Mouse (Mus musculus) limb, embryonic 14.5 days (tissue): Measurements from ENCODE around the gene Gmds. TPM values are rescaled to one million over a fixed set of nuclear protein-coding genes. Genes with fewer than 3 reads are reported as not detected.
A peak's percentile ranks its signal among the peaks of the same experiment; 100 is the strongest.

Experiments
- ATAC-seq: fragments of 200-750 bp; cut with Nextera tagmentation; 2 replicates; pipeline ENCODE4 v1.8.0; 2017; ENCODE audit warnings: low read depth, moderate number of reproducible peaks, moderate TSS enrichment; ENCODE audit not compliant: low FRiP score
- DNase-seq: peaks from one replicate; pipeline ENCODE4 v3.0.0-alpha.2; 2015; ENCODE audit warnings: low spot score
- H3K27ac ChIP-seq: fragments of 300-500 bp; sonication (generic); replicated peaks from 2 replicates; pipeline ENCODE4 v1.5.1; 2014; ENCODE audit warnings: low read depth, mild to moderate bottlenecking, low read length, moderate library complexity, mixed read lengths
- H3K27me3 ChIP-seq: fragments of 300-500 bp; sonication (generic); 2 replicates; pipeline ENCODE4 v1.6.1; 2014; ENCODE audit warnings: low read length, mixed read lengths; ENCODE audit not compliant: control insufficient read depth, insufficient read depth
- H3K36me3 ChIP-seq: fragments of 300-500 bp; sonication (generic); 2 replicates; pipeline ENCODE4 v1.6.1; 2014; ENCODE audit warnings: mild to moderate bottlenecking, low read length, moderate library complexity, mixed read lengths; ENCODE audit not compliant: control insufficient read depth, insufficient read depth
- H3K4me1 ChIP-seq: fragments of 300-500 bp; sonication (generic); 2 replicates; pipeline ENCODE4 v1.6.1; 2014; ENCODE audit warnings: antibody characterized with exemption, low read length, mixed read lengths; ENCODE audit not compliant: control insufficient read depth, insufficient read depth
- H3K4me2 ChIP-seq: fragments of 300-500 bp; sonication (generic); replicated peaks from 2 replicates; pipeline ENCODE4 v1.6.1; 2014; ENCODE audit warnings: low read depth, mild to moderate bottlenecking, low read length, moderate library complexity; ENCODE audit not compliant: severe bottlenecking
- H3K4me3 ChIP-seq: fragments of 300-500 bp; sonication (generic); replicated peaks from 2 replicates; pipeline ENCODE4 v1.5.1; 2014; ENCODE audit warnings: low read length
- H3K9ac ChIP-seq: fragments of 300-500 bp; sonication (generic); 2 replicates; pipeline ENCODE4 v1.6.1; 2014; ENCODE audit warnings: mild to moderate bottlenecking, low read depth, low read length, moderate library complexity; ENCODE audit not compliant: severe bottlenecking
- H3K9me3 ChIP-seq: fragments of 300-500 bp; sonication (generic); 2 replicates; pipeline ENCODE4 v1.6.1; 2016; ENCODE audit warnings: low read length; ENCODE audit not compliant: control insufficient read depth
- POLR2A ChIP-seq: fragments of 200-500 bp; IDR thresholded peaks from 2 replicates; pipeline ENCODE4 v1.8.0; 2012; ENCODE audit warnings: inconsistent platforms, mild to moderate bottlenecking, moderate library complexity, borderline replicate concordance; ENCODE audit not compliant: insufficient read depth, insufficient read length; ENCODE audit errors: extremely low read depth
- WGBS: fragments of 180-500 bp; shearing (Covaris S2); extraction: QIAGEN DNeasy Blood & Tissue Kit; methylation state at CpG from one replicate; pipeline ENCODE4 v1.1.7; 2014; 5-methylcytosine and 5-hydroxymethylcytosine counted together
- polyA plus RNA-seq, 2 experiments: library from polyadenylated mRNA; depleted of rRNA in 1 of 2; stranded (reverse) in 1 of 2; unstranded in 1 of 2; fragments of >200 nt; fragmentation: Nextera tagmentation in 1 of 2; extraction: Ambion mirVana in 1 of 2; gene quantifications; 2 replicates each; pipeline versions ENCODE4 v1.2.1 to v1.2.3; 2012 to 2014

Gmds gene
- polyA plus RNA-seq, 2 experiments, result 31.6 to 39.9 TPM

DNA sequence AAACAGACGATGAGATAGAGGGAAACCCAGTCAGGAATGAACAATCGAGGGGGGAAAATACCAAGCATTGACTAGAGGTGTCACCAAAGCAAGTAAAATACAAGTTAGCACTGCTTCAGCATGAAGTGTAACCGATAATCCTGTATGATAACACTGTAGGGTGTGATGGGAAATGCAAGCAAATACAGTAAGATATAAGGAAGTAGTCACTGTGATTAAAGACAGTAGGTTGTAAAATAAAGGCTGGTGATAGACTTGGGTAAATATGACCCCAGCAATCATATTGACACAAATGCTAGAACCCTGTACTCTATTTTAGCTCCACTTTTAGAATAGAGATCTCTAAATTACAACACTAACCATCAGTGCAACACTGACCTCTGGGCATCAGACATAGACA, 21.2 kb downstream of the Gmds start:
- ATAC-seq, result no peak
- 87% methylated on average over 3 of the region's 3 CpGs for WGBS

DNA sequence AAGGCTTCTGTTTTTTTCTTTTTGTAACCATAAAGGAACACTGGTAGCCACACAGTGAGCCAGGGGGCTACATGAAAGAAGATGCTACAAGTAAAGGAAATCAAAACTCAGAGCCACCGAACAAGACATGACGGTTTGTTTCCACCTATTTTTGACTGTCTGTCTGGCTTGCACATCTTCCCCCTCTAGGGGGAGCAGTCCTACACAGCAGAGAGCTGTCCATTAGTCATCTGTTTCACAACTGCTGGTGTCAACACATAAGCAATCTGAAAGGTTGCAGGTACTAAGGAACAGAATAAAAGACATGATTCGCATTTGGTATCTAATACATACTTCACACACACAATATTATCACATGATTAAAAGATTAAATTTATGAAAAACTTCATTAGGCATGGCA, 25.9 kb downstream of the Gmds start:
- no peak for ATAC-seq
- 77% methylated on average over 3 of the region's 3 CpGs for whole genome bisulfite sequencing
- peak; percentile 40 for DNase-seq

More for the DNA sequence above, 21.2 kb downstream of the Gmds start:
- Histone ChIP-seq H3K27ac (no peak overlapping the region), H3K9me3 (no peaks in the 10 kb centered on the region), H3K36me3 (no peaks in the 10 kb centered on the region), H3K4me1 (no peaks in the 10 kb centered on the region; the same call in 1 of the 2 replicates), H3K27me3 (no peaks in the 10 kb centered on the region), H3K4me3 (no peak overlapping the region), H3K9ac (no peak overlapping the region), H3K4me2 (no peak overlapping the region)
- no peak for TF ChIP-seq POLR2A
- no peak for DNase-seq

DNA sequence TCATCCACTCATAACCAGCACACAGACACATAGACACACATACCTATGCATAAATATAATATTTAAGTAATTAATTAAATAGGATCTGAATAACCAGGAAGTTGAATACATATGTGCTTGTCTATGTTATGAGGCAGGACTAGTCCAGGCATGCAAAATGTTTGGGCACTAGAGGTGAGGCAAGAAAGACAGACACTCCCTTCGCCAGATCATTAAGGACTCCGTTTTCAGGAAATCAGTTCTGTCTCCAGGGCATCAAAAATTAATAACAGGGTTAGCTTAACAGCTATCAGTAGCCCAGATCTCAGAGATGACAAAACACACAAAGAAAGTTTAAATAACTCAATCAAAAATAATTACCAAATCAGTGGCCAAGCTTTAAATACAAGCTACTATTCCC, 27.1 kb downstream of the Gmds start:
- no peak overlapping the region for H3K27ac ChIP-seq
- no peaks in the 10 kb centered on the region for H3K9me3 ChIP-seq
- no peaks in the 10 kb centered on the region for H3K36me3 ChIP-seq
- H3K9ac ChIP-seq, result no peak overlapping the region
- WGBS, result 72% methylated on average over 2 of the region's 2 CpGs
- H3K4me1 ChIP-seq, result peaks cover 3% of the 10 kb centered on the region; the same call in 1 of the 2 replicates
- no peaks in the 10 kb centered on the region for H3K27me3 ChIP-seq
- H3K4me3 ChIP-seq, result no peak overlapping the region
- ATAC-seq (no peak), DNase-seq (no peak)
- no peak for TF ChIP-seq POLR2A
- H3K4me2 ChIP-seq, result no peak overlapping the region

More for the DNA sequence above, 25.9 kb downstream of the Gmds start:
- no peaks in the 10 kb centered on the region for H3K4me1 ChIP-seq
- no peak overlapping the region for H3K4me3 ChIP-seq
- H3K4me2 ChIP-seq, result no peak overlapping the region
- no peaks in the 10 kb centered on the region for H3K9me3 ChIP-seq
- no peak for TF ChIP-seq POLR2A
- H3K27ac ChIP-seq, result no peak overlapping the region
- H3K9ac ChIP-seq, result no peak overlapping the region
- no peaks in the 10 kb centered on the region for H3K27me3 ChIP-seq
- no peaks in the 10 kb centered on the region for H3K36me3 ChIP-seq

DNA sequence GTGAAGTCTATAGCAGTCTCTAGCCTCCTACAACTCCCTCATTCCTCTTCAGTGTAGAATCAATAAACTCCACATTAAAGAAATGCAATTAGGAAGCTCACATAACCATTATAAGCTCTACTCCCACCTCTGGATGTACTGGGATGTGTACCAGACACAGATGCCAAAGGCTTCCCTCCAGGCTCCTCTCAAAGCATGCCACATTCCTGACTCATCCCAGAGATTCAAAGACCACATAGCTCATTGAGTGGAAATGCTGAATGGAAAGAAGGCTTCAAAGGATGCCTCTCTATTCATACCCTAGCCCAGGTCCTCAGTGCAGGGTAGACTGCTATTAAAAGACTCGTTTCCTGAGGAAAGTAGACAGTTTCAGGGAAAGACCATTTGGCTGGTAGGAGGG, 40.1 kb downstream of the Gmds start:
- Histone ChIP-seq H3K4me1 (peaks cover 7% of the 10 kb centered on the region; the same call in 1 of the 2 replicates), H3K27me3 (no peaks in the 10 kb centered on the region), H3K27ac (no peak overlapping the region), H3K9me3 (no peaks in the 10 kb centered on the region), H3K36me3 (no peaks in the 10 kb centered on the region), H3K4me2 (no peak overlapping the region), H3K9ac (no peak overlapping the region), H3K4me3 (no peak overlapping the region)
- TF ChIP-seq POLR2A, result no peak
- ATAC-seq (no peak), DNase-seq (peak; percentile 7)
- WGBS, result 4% methylated on average over 1 of the region's 1 CpGs

DNA sequence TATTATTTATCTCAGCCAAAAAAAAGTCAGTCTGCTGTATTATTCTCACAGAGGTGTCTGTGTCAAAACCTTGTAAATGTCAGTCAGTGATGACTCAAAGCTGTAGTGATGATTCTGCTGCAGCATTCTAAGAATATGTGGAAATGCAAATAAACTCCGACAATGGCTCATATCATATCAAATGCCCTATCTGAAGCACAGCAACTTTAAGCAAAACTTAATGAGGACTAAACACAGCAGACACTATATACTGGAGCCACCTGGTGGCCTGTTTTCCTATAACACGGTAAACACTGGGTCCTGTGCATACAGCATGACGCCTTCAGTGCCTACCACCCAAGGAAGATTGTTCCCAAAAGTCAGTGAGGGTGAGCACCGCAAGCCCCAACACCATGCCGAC, 41.1 kb downstream of the Gmds start:
- H3K9me3 ChIP-seq, result no peaks in the 10 kb centered on the region
- H3K27me3 ChIP-seq, result no peaks in the 10 kb centered on the region
- DNase-seq, result peak; percentile 65
- H3K9ac ChIP-seq, result no peak overlapping the region
- H3K36me3 ChIP-seq, result no peaks in the 10 kb centered on the region
- ATAC-seq, result no peak
- no peak overlapping the region for H3K27ac ChIP-seq
- TF ChIP-seq POLR2A, result no peak
- H3K4me2 ChIP-seq, result no peak overlapping the region
- whole genome bisulfite sequencing, result 40% methylated on average over 5 of the region's 5 CpGs
- H3K4me1 ChIP-seq, result peaks cover 7% of the 10 kb centered on the region; the same call in 1 of the 2 replicates
- no peak overlapping the region for H3K4me3 ChIP-seq
